Mouse (Mus musculus) gastrocnemius, postnatal 25 days (tissue): ENCODE measurements around the gene Reck. TPM values are rescaled to one million over a fixed set of nuclear protein-coding genes. Genes with fewer than 3 reads are reported as not detected.

ENCODE experiments used
- DNase-seq: peaks from one replicate; pipeline ENCODE4 v3.0.0; 2022
- long read RNA-seq, 2 experiments: library from polyadenylated mRNA; stranded (forward); transcript quantifications; one replicate each; pipeline ENCODE4 v2.0.0; 2021
- total RNA-seq, 2 experiments: library from RNA; stranded (reverse); gene quantifications; 1 replicate in 1 of 2; 2 replicates in 1 of 2; pipeline ENCODE4 v1.2.3; 2021

Gene Reck
- 1 to 10 TPM; 2.5 to 4.4 TPM for total RNA-seq
- long read RNA-seq, experiment 1, full-length matches to known transcripts, result 1 of 3 reads
- long read RNA-seq, experiment 1, partial matches to known transcripts, result 0 of 3 reads
- long read RNA-seq, experiment 1, other reads (novel, unspliced or antisense), result 2 of 3 reads
- long read RNA-seq, experiment 2, full-length matches to known transcripts, result 1 of 1 reads
- long read RNA-seq, experiment 2, partial matches to known transcripts, result 0 of 1 reads
- long read RNA-seq, experiment 2, other reads (novel, unspliced or antisense), result 0 of 1 reads

GRCm38 (mm10) chr4:43875160-43875918 lies at the start of gene Reck:
Gene Reck, plus strand, starts transcription at chr4:43875530.
- DNase-seq, result peak; percentile 84

GRCm38 (mm10) chr4:43828806-43829205 lies 46.5 kb upstream of the Reck start:
- DNase-seq, result no peak

GRCm38 (mm10) chr4:43832031-43832430 lies 43.3 kb upstream of the Reck start:
- no peak for DNase-seq

DNA sequence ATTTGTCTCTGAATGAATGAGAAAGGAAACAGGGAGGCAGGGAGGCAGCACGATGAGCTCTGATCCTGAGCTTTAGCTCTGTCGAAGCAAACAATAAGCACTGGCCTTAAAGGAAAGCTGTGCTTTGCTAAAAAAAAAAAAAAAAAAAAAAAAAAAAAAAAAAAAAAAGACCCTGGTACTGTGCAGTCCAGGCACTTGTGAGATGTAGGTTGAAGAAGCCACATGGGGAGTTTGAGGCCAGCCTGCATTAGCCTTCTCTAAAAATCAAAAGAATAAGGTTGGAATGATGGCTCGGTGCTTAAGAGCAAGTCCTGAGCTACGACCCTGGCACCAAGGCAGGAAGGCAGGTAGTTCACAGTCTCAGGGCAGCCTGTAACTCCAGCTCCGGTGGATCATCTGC lies 41.6 kb upstream of the Reck start:
- no peak for DNase-seq

DNA sequence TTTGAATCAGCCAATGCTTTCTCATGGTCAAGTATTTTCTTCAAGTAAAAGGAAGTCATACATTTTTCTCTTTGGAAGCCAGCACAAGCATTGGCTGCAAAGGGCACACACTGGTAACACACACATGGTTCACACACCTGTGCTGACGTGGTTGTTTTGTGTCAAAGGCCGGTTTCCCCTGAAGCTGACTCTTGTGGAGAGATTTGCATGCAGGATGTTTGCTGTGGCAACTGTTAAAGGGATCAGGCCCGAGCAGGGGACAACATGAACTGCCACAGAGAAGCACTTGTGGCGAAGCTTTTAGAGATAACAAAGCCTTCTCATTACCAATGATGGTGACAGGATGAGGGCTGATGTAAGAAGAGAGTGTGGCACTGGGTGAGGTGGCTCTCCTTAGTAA lies 40.6 kb upstream of the Reck start:
- DNase-seq, result no peak

- DNase-seq, result no peak
These were observed 37.0 kb upstream of the Reck start for GRCm38 (mm10) chr4:43838326-43838725.

GRCm38 (mm10) chr4:43840101-43840500 lies 35.2 kb upstream of the Reck start, which contains the start of gene Olfr157:
Gene Olfr157, minus strand, starts transcription at chr4:43840201.
- DNase-seq, result no peak

DNA sequence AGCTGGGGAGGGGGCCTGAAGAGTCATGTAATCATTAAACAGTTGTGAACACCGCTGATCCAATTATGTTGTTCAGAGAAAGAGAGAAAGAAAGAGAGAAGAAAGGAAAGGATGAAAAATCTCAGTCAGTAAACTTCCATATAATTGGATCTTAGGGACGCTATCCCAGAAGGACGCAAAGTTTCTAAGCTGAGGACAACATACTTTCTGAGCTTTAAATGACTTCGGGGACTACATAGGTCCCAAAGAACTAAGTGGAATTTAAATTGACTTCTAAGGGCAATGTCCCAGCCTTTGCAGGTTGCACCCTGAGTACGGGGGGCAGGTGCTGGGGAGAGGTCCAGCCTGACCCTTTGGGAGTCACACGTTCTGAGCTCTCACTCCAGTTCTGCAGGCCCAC lies 24.1 kb upstream of the Reck start, which contains the start of gene Olfr155:
Gene Olfr155, plus strand, starts transcription at position 301 of the 400 bp plus-strand sequence.
- DNase-seq, result no peak

DNA sequence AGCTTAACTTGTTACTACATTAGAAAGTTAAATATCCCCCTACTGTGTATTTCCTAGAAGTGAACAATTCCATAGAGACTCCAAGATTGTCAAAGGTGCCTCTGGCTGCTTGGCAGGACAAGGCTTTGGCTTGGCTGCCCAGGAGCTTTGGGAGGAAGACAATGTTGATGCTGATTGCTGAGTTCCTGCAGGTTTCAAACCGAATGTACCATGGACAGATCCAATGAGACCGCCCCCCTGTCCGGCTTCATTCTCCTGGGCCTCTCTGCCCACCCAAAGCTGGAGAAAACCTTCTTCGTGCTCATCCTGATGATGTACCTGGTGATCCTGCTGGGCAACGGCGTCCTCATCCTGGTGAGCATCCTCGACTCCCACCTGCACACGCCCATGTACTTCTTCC lies 21.2 kb upstream of the Reck start:
- DNase-seq, result no peak

DNA sequence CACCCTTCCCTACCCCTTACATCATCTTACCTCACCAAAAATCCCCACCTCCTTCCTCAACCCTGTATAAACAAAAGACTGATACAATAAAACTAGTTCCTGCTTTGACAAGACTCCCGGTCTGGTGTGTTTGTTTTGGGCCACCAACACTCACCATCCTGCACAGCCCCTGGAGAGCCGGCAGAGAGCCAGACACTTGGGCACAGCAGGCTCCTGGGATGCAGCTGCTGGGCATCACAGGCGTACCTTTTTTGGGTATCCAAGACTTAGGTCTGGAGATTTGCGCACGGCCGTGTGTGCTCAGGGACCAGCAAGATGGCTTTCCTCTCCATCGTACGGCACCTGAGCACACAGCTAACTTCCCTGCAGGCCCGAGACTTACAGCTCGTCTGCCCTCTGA lies 15.4 kb upstream of the Reck start:
- DNase-seq, result no peak

- peak; percentile 31 for DNase-seq
These were observed 14.4 kb upstream of the Reck start for GRCm38 (mm10) chr4:43860744-43861519.

DNA sequence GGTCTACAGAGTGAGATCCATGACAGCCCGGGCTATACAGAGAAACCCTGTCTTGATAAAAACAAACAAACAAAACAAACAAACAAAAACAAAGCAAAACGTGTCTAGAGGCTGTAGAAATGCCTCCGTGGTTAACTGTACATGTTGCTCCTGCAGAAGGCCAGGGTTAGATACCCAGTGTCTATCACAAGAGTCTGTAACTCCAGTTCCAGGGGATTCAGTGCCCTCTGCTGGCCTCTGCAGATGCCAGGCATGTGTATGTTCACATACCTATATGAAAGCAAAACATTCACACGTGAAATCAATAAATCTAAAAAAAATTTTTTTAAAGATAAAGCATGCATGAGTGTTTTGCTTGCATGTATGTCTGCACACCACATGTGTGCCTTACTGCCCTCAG lies 12.0 kb upstream of the Reck start:
- no peak for DNase-seq

DNA sequence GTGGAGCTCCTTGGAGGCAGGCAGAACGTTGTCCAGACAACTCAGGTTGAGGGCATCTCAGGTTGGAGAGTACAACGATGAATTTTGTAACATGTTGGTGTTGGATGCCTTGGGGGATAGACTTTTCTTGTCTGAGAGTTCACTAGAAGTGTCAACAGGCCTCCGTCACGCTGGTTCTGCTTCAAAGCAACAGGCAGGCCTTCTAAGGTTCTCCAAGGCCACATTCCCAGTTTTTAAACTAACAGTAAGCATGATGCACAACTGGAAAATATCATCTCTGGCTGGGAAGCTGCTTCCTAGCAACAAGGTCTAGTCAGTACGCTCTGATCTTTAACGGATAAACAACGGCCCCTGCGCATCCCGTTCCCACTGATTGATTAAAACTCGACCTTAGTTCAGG lies 5.5 kb upstream of the Reck start:
- DNase-seq, result no peak

- no peak for DNase-seq
These were observed 829 bp upstream of the Reck start for GRCm38 (mm10) chr4:43874501-43874900.

- DNase-seq, result peak; percentile 15
These were observed 635 bp downstream of the Reck start for GRCm38 (mm10) chr4:43875919-43876411.

GRCm38 (mm10) chr4:43877230-43877629 lies 1.9 kb downstream of the Reck start:
- no peak for DNase-seq

- no peak for DNase-seq
These were observed 2.9 kb downstream of the Reck start for GRCm38 (mm10) chr4:43878121-43878776.

- no peak for DNase-seq
These were observed 4.2 kb downstream of the Reck start for GRCm38 (mm10) chr4:43879566-43879965.

DNA sequence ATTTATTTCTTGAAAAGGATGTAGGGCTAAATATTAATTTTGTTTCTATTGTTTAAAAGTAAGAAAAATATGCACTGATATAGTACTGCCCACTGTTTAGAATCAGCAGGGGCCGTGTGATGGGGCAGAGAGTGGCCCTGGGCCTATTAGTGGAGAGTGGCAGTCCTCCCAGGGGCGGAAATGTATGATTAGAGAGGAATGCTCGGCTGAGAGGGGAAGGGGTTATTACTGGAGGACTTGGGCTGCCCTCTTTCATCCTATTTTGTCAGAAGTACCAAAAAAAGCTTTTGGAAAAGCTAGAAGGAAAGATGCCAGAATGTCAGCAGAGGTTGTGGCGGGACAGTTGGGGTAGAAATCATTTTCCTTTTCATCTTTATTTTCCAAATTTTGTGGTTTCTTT lies 8.9 kb downstream of the Reck start:
- DNase-seq, result no peak

DNA sequence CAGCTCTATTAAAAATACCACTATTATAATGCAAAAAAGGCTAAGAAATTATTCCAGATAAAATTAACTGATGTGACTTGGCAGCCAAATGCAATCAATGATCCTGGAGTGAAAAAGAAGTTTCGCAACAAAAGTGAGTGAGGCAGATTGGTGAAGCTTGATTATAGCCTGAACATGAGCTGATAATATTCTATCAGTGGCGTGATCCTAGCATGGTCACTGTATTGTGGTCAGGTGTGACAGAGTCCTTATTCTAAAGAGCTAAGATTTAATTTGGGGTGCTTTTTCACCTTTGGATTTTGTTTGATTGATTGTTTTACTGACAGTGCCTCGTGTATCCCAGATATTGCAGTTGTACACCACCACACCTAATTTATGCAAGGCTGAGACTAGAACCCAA lies 15.9 kb downstream of the Reck start:
- no peak for DNase-seq

DNA sequence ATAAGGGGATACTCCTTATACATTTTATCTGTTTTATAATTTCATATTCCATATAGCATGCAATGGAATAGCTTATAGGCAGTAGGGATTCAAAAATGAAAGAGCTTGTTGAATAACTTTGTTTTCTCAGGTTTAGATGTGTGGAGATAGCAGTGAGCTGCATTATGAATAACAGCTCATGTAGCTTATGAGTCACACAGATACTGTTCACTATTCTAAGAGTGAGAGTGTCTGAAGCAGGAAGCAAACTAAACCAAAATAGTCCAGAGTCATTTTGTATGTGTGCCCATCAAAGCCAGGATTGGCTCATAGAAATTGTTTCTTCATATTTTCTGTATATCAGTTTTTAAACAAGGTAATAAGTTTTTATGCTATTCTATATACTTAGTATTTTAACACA lies 21.9 kb downstream of the Reck start:
- no peak for DNase-seq

- DNase-seq, result no peak
These were observed 23.9 kb downstream of the Reck start for GRCm38 (mm10) chr4:43899197-43899596.
